Mouse (Mus musculus) layer of hippocampus, adult 18-20 months (tissue): ENCODE measurements around the gene Sash3. TPM values are rescaled to one million over a fixed set of nuclear protein-coding genes. Genes with fewer than 3 reads are reported as not detected.
"Not testable (repeated sequence)": the region's sequence is repeated elsewhere in the genome, so short reads cannot be mapped to it uniquely, and the experiment has no call there.

Experiments used
- DNase-seq, 2 experiments: peaks; one replicate each; pipeline ENCODE4 v3.0.0; 2022; ENCODE audit warnings: low spot score in 2 of 2
- total RNA-seq, 2 experiments: library from RNA; stranded (reverse); gene quantifications; 2 replicates each; pipeline ENCODE4 v1.2.3; 2021

Gene Sash3
- total RNA-seq, 2 experiments from 2014 or later = 0.81 to 1.4 TPM

GRCm38 (mm10) chrX:48200699-48201098 is 54.5 kb downstream of the Sash3 start:
- DNase-seq = no peak

GRCm38 (mm10) chrX:48201973-48202372 is 55.7 kb downstream of the Sash3 start:
- DNase-seq = no peak

- no peak for DNase-seq
Measured at GRCm38 (mm10) chrX:48202436-48202835, 56.2 kb downstream of the Sash3 start.

GRCm38 (mm10) chrX:48202995-48203394 is 56.8 kb downstream of the Sash3 start:
- DNase-seq = no peak

- DNase-seq = no peak
Measured at GRCm38 (mm10) chrX:48203763-48204162, 57.5 kb downstream of the Sash3 start.

GRCm38 (mm10) chrX:48204469-48204868 is 58.2 kb downstream of the Sash3 start:
- no peak for DNase-seq

- DNase-seq = no peak
Measured at GRCm38 (mm10) chrX:48207761-48208487, 61.7 kb downstream of the Sash3 start.

GRCm38 (mm10) chrX:48208519-48209185 is 62.4 kb downstream of the Sash3 start, which contains the start of gene Zdhhc9:
Gene Zdhhc9 (minus strand): TSS chrX:48208878.
- DNase-seq = peak; percentile 79 to 91

- not testable (repeated sequence) for DNase-seq
Measured at GRCm38 (mm10) chrX:48209746-48210145, 63.5 kb downstream of the Sash3 start.

Other genes with a start within 250 kb of the Sash3 start
- 10 to 100 TPM; 47.5 to 56.2 TPM for gene Ocrl, start 234.0 kb upstream of the Sash3 start, total RNA-seq
- gene Apln, start 111.6 kb upstream of the Sash3 start, total RNA-seq = 10 to 100 TPM; 14.9 to 17.2 TPM
- under 1 TPM; 0.50 to 0.89 TPM for gene Xpnpep2, start 37.7 kb upstream of the Sash3 start, total RNA-seq
- 10 to 100 TPM; 36.9 to 38.5 TPM for gene Zdhhc9, start 62.4 kb downstream of the Sash3 start, total RNA-seq
- 10 to 100 TPM; 17.1 to 18.8 TPM for gene Utp14a, start 110.4 kb downstream of the Sash3 start, total RNA-seq
- 10 to 100 TPM; 19.7 to 23.4 TPM for gene Bcorl1, start 194.9 kb downstream of the Sash3 start, total RNA-seq